Mouse (Mus musculus) cortical plate, adult 2 months (tissue): ENCODE results near the gene Ttc16.

ENCODE experiments used
- CTCF ChIP-seq: fragments of 200-500 bp; IDR thresholded peaks from 2 replicates; pipeline ENCODE4 v1.5.1; 2011; ENCODE audit warnings: mild to moderate bottlenecking, control low read depth, low read length; ENCODE audit not compliant: insufficient read depth; ENCODE audit errors: extremely low read depth
- POLR2A ChIP-seq: fragments of 200-500 bp; IDR thresholded peaks from 2 replicates; pipeline ENCODE4 v1.6.1; 2011; ENCODE audit warnings: mild to moderate bottlenecking, low read length, control low read depth; ENCODE audit not compliant: insufficient read depth; ENCODE audit errors: extremely low read depth

DNA sequence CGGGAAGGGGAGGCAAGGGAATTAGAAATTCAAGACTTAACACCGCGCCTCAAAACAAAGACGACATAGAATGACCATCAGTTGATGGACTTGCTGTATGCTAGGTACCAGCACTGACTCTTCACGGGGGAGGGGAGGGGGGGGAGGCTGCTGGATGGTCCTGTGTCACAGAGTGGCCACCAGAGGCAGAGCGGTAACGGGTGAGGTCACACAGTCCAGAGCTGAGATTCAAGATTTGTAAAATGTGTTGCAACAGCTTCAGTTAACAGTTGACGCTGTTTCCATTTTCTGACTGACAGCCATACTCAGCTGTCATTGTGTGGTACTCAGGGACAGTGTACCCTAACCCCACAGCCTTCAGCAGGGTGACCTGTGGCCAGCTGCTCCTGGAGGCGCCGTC, 23.3 kb downstream of the Ttc16 start:
- TF ChIP-seq CTCF (no peak), POLR2A (no peak)
